Mouse (Mus musculus): ENCODE data around the gene Stat6. TPM values are rescaled to one million over a fixed set of nuclear protein-coding genes. Genes with fewer than 3 reads are reported as not detected.
A peak's percentile ranks its signal among the peaks of the same experiment; 100 is the strongest.

Gene Stat6
- polyA plus RNA-seq, 1 experiment: 60.1 TPM

DNA sequence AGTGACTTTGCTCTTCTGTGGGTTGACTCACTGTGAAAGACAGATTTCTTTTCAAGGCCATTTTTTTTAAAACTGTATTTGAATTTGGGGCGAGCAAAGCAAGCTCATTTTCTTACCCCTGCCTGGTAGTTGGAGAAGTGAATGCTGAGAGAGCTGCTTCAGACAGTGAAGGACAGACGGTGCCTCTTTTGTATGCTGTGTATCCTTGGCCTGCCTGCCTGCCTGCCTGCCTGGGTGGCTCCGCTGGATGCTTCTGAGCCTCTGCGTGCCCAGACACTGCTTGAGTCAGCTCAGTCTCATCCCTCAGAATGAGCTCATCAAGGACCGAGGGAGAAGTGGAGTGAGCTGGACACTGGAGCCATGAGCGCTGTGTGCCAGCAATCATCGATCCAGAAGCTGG is 56.2 kb downstream of the Stat6 start:
- no peak for TF ChIP-seq CTCF (IDR thresholded peaks at IDR 0.05; ENCODE audit: control insufficient read depth, insufficient read depth, low read length)
- TF ChIP-seq POLR2A (IDR thresholded peaks at IDR 0.05; ENCODE audit: borderline replicate concordance, control insufficient read depth, low read depth, low read length): no peak
- Histone ChIP-seq H3K27ac (ENCODE audit: control insufficient read depth, insufficient read depth, low read depth, low read length, poor library complexity) (no peak overlapping the region), H3K4me1 (ENCODE audit: control insufficient read depth, insufficient read depth, low read length) (no peaks in the 10 kb centered on the region), H3K4me3 (replicated peaks; ENCODE audit: control insufficient read depth, low read depth, low read length) (no peak overlapping the region)
- WGBS: 95% methylated on average over 7 of the region's 7 CpGs

GRCm38 (mm10) chr10:127703299-127703698 is 60.5 kb downstream of the Stat6 start:
- Histone ChIP-seq H3K4me1 (ENCODE audit: control insufficient read depth, insufficient read depth, low read length) (peaks cover 2% of the 10 kb centered on the region; the same call in 1 of the 2 replicates), H3K27ac (ENCODE audit: control insufficient read depth, insufficient read depth, low read depth, low read length, poor library complexity) (no peak overlapping the region), H3K4me3 (replicated peaks; ENCODE audit: control insufficient read depth, low read depth, low read length) (no peak overlapping the region)
- 40% methylated on average over 4 of the region's 4 CpGs for WGBS
- TF ChIP-seq CTCF (IDR thresholded peaks at IDR 0.05; ENCODE audit: control insufficient read depth, insufficient read depth, low read length) (no peak), POLR2A (IDR thresholded peaks at IDR 0.05; ENCODE audit: borderline replicate concordance, control insufficient read depth, low read depth, low read length) (no peak)

- TF ChIP-seq CTCF (IDR thresholded peaks at IDR 0.05; ENCODE audit: control insufficient read depth, insufficient read depth, low read length) (no peak), POLR2A (IDR thresholded peaks at IDR 0.05; ENCODE audit: borderline replicate concordance, control insufficient read depth, low read depth, low read length) (no peak)
- Histone ChIP-seq H3K4me1 (ENCODE audit: control insufficient read depth, insufficient read depth, low read length) (peaks cover 2% of the 10 kb centered on the region; the same call in 1 of the 2 replicates), H3K4me3 (replicated peaks; ENCODE audit: control insufficient read depth, low read depth, low read length) (no peak overlapping the region), H3K27ac (ENCODE audit: control insufficient read depth, insufficient read depth, low read depth, low read length, poor library complexity) (no peak overlapping the region)
- WGBS: 65% methylated on average over 2 of the region's 2 CpGs
Measured at GRCm38 (mm10) chr10:127704293-127704692, 61.5 kb downstream of the Stat6 start.

DNA sequence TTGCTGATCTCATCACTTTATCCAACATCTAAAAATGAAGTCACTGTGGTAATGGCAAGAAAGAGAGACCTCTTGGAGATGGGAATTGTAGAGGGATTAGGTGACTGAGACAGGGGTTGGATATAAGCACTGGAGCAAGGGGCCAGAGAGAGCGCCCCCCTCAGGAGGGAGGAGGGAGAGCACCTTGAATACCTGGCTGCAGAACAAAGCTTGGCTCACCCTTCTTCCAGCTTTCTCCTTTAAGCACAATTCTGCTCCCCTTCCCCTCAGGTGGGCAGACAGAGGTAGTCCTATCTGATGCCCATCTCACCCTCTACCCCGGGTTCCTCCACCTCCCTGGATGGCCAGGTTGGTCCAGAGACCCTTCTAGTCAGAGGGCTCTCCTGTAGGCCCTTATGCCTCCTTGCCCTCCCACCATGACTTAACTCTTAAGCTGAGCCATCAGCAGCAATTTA is 62.0 kb downstream of the Stat6 start, which contains the start of gene Myo1a:
Gene Myo1a (plus strand): TSS at position 405 of the 455 bp plus-strand sequence.
- 62% methylated on average over 2 of the region's 2 CpGs for WGBS
- Histone ChIP-seq H3K4me1 (ENCODE audit: control insufficient read depth, insufficient read depth, low read length) (peaks cover 2% of the 10 kb centered on the region; the same call in 1 of the 2 replicates), H3K27ac (ENCODE audit: control insufficient read depth, insufficient read depth, low read depth, low read length, poor library complexity) (no peak within 1 kb of the TSS), H3K4me3 (replicated peaks; ENCODE audit: control insufficient read depth, low read depth, low read length) (no peak within 1 kb of the TSS)
- TF ChIP-seq POLR2A (IDR thresholded peaks at IDR 0.05; ENCODE audit: borderline replicate concordance, control insufficient read depth, low read depth, low read length) (no peak), CTCF (IDR thresholded peaks at IDR 0.05; ENCODE audit: control insufficient read depth, insufficient read depth, low read length) (0 out of 2 replicates have a peak, but pooled peaks have one; percentile 13)

GRCm38 (mm10) chr10:127705783-127706182 is 63.0 kb downstream of the Stat6 start:
- WGBS: 44% methylated on average over 4 of the region's 4 CpGs
- Histone ChIP-seq H3K4me1 (ENCODE audit: control insufficient read depth, insufficient read depth, low read length) (peaks cover 2% of the 10 kb centered on the region; the same call in 1 of the 2 replicates), H3K4me3 (replicated peaks; ENCODE audit: control insufficient read depth, low read depth, low read length) (no peak overlapping the region), H3K27ac (ENCODE audit: control insufficient read depth, insufficient read depth, low read depth, low read length, poor library complexity) (no peak overlapping the region)
- TF ChIP-seq POLR2A (IDR thresholded peaks at IDR 0.05; ENCODE audit: borderline replicate concordance, control insufficient read depth, low read depth, low read length): no peak
- TF ChIP-seq CTCF (IDR thresholded peaks at IDR 0.05; ENCODE audit: control insufficient read depth, insufficient read depth, low read length): no peak

- H3K27ac ChIP-seq (ENCODE audit: control insufficient read depth, insufficient read depth, low read depth, low read length, poor library complexity): no peak overlapping the region
- 72% methylated on average over 7 of the region's 7 CpGs for WGBS
- H3K4me1 ChIP-seq (ENCODE audit: control insufficient read depth, insufficient read depth, low read length): peaks cover 2% of the 10 kb centered on the region; the same call in 1 of the 2 replicates
- no peak for TF ChIP-seq POLR2A (IDR thresholded peaks at IDR 0.05; ENCODE audit: borderline replicate concordance, control insufficient read depth, low read depth, low read length)
- TF ChIP-seq CTCF (IDR thresholded peaks at IDR 0.05; ENCODE audit: control insufficient read depth, insufficient read depth, low read length): no peak
- H3K4me3 ChIP-seq (replicated peaks; ENCODE audit: control insufficient read depth, low read depth, low read length): no peak overlapping the region
Measured at GRCm38 (mm10) chr10:127707721-127708120, 64.9 kb downstream of the Stat6 start.

- Histone ChIP-seq H3K4me3 (replicated peaks; ENCODE audit: control insufficient read depth, low read depth, low read length) (no peak overlapping the region), H3K4me1 (ENCODE audit: control insufficient read depth, insufficient read depth, low read length) (peaks cover 2% of the 10 kb centered on the region; the same call in 1 of the 2 replicates), H3K27ac (ENCODE audit: control insufficient read depth, insufficient read depth, low read depth, low read length, poor library complexity) (no peak overlapping the region)
- WGBS: 72% methylated on average over 3 of the region's 3 CpGs
- TF ChIP-seq POLR2A (IDR thresholded peaks at IDR 0.05; ENCODE audit: borderline replicate concordance, control insufficient read depth, low read depth, low read length) (no peak), CTCF (IDR thresholded peaks at IDR 0.05; ENCODE audit: control insufficient read depth, insufficient read depth, low read length) (no peak)
Measured at GRCm38 (mm10) chr10:127708850-127709370, 66.1 kb downstream of the Stat6 start.

DNA sequence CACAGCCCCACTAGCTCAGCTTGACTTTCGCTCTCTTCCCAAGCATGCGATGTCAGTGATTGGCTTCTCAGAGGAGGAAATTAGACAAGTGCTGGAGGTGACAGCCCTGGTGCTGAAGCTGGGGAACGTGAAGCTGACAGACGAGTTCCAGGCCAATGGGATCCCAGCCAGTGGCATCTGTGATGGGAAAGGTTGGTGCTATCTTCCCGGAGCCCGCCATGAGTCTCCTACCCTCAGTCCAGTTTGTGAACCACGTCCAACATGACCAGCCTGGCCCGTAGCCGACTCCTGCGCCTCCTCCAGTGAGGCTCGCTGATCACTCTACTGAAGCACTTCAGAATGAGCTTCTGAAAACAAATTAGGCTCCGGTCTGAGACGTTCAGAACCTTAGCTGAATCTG is 67.5 kb downstream of the Stat6 start:
- WGBS: 86% methylated on average over 13 of the region's 13 CpGs
- no peak overlapping the region for H3K4me3 ChIP-seq (replicated peaks; ENCODE audit: control insufficient read depth, low read depth, low read length)
- peaks cover 2% of the 10 kb centered on the region; the same call in 1 of the 2 replicates for H3K4me1 ChIP-seq (ENCODE audit: control insufficient read depth, insufficient read depth, low read length)
- TF ChIP-seq CTCF (IDR thresholded peaks at IDR 0.05; ENCODE audit: control insufficient read depth, insufficient read depth, low read length): no peak
- TF ChIP-seq POLR2A (IDR thresholded peaks at IDR 0.05; ENCODE audit: borderline replicate concordance, control insufficient read depth, low read depth, low read length): no peak
- H3K27ac ChIP-seq (ENCODE audit: control insufficient read depth, insufficient read depth, low read depth, low read length, poor library complexity): no peak overlapping the region

Other genes with a start within 250 kb of the Stat6 start
- 2.4 and 5.0 TPM in 2 replicates for gene Stac3, start 141.3 kb upstream of the Stat6 start, polyA plus RNA-seq (2011; ENCODE audit: insufficient read depth, insufficient read length, low replicate concordance, missing spikeins)
- not detected in 2 replicates for gene Ndufa4l2, start 128.0 kb upstream of the Stat6 start, polyA plus RNA-seq (2011; ENCODE audit: insufficient read depth, insufficient read length, low replicate concordance, missing spikeins)
- 36.7 and 39.9 TPM in 2 replicates for gene Shmt2, start 120.5 kb upstream of the Stat6 start, polyA plus RNA-seq (2011; ENCODE audit: insufficient read depth, insufficient read length, low replicate concordance, missing spikeins)
- gene Nxph4, start 108.4 kb upstream of the Stat6 start, polyA plus RNA-seq (2011; ENCODE audit: insufficient read depth, insufficient read length, low replicate concordance, missing spikeins): not detected in 2 replicates
- 23.5 and 48.3 TPM in 2 replicates for gene Lrp1, start 21.8 kb upstream of the Stat6 start, polyA plus RNA-seq (2011; ENCODE audit: insufficient read depth, insufficient read length, low replicate concordance, missing spikeins)
- gene Nemp1, start 23.9 kb downstream of the Stat6 start, polyA plus RNA-seq (2011; ENCODE audit: insufficient read depth, insufficient read length, low replicate concordance, missing spikeins): 6.7 and 7.3 TPM in 2 replicates
- 3.3 and 4.0 TPM in 2 replicates for gene Nab2, start 25.6 kb downstream of the Stat6 start, polyA plus RNA-seq (2011; ENCODE audit: insufficient read depth, insufficient read length, low replicate concordance, missing spikeins)
- 1.4 and 1.7 TPM in 2 replicates for gene Myo1a, start 62.2 kb downstream of the Stat6 start, polyA plus RNA-seq (2011; ENCODE audit: insufficient read depth, insufficient read length, low replicate concordance, missing spikeins)
- gene Tac2, start 81.5 kb downstream of the Stat6 start, polyA plus RNA-seq (2011; ENCODE audit: insufficient read depth, insufficient read length, low replicate concordance, missing spikeins): 8.4 and 13.8 TPM in 2 replicates
- gene Zbtb39, start 96.6 kb downstream of the Stat6 start, polyA plus RNA-seq (2011; ENCODE audit: insufficient read depth, insufficient read length, low replicate concordance, missing spikeins): 1.1 and 3.9 TPM in 2 replicates
- gene Gpr182, start 108.7 kb downstream of the Stat6 start, polyA plus RNA-seq (2011; ENCODE audit: insufficient read depth, insufficient read length, low replicate concordance, missing spikeins): 1.2 and 2.8 TPM in 2 replicates
- gene Rdh1, start 116.7 kb downstream of the Stat6 start, polyA plus RNA-seq (2011; ENCODE audit: insufficient read depth, insufficient read length, low replicate concordance, missing spikeins): not detected in 2 replicates
- not detected in 2 replicates for gene Rdh16f1, start 116.8 kb downstream of the Stat6 start, polyA plus RNA-seq (2011; ENCODE audit: insufficient read depth, insufficient read length, low replicate concordance, missing spikeins)
- gene Rdh9, start 133.4 kb downstream of the Stat6 start, polyA plus RNA-seq (2011; ENCODE audit: insufficient read depth, insufficient read length, low replicate concordance, missing spikeins): 0.55 TPM in 1 of 2 replicates, not detected in the other
- gene Rdh16, start 158.2 kb downstream of the Stat6 start, polyA plus RNA-seq (2011; ENCODE audit: insufficient read depth, insufficient read length, low replicate concordance, missing spikeins): 0.62 TPM in 1 of 2 replicates, not detected in the other
- gene Rdh19, start 206.9 kb downstream of the Stat6 start, polyA plus RNA-seq (2011; ENCODE audit: insufficient read depth, insufficient read length, low replicate concordance, missing spikeins): not detected in 2 replicates
- gene Rdh16f2, start 223.5 kb downstream of the Stat6 start, polyA plus RNA-seq (2011; ENCODE audit: insufficient read depth, insufficient read length, low replicate concordance, missing spikeins): not detected in 2 replicates
- gene Rdh7, start 245.8 kb downstream of the Stat6 start, polyA plus RNA-seq (2011; ENCODE audit: insufficient read depth, insufficient read length, low replicate concordance, missing spikeins): 1.1 and 4.5 TPM in 2 replicates